Mouse (Mus musculus) lung, postnatal 25 days (tissue): Measurements from ENCODE around the gene Htt.
A peak's percentile ranks its signal among the peaks of the same experiment; 100 is the strongest.
"Not testable (repeated sequence)": the region's sequence is repeated elsewhere in the genome, so short reads cannot be mapped to it uniquely, and the experiment has no call there.

ENCODE experiments used
- DNase-seq: peaks from one replicate; pipeline ENCODE4 v3.0.0; 2022; ENCODE audit warnings: low spot score

Htt gene

GRCm38 (mm10) chr5:34761509-34761908 lies at the start of gene Htt:
Gene Htt (plus strand): TSS chr5:34761740.
- DNase-seq = peak; percentile 97

DNA sequence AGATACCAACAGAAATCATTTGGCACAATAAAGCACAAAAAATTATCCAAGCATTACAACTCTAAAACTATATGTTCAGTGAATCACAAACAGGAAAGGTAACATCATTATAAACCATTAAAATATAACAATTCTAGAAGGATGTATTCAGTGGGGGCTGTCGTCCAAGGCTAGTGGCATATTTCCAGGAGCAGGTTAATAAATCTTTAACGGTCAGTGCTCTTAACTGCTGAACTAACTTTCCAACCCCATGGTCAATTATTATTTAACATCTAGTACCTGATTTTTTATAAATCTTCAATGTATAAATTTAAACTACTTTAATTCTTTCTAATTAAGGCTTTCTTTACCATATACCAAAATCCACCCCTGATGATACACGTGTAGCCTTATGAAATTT lies 47.2 kb upstream of the Htt start:
- not testable (repeated sequence) for DNase-seq

- DNase-seq = no peak
Measured at GRCm38 (mm10) chr5:34714816-34715215, 46.7 kb upstream of the Htt start.

GRCm38 (mm10) chr5:34729141-34729540 lies 32.4 kb upstream of the Htt start:
- DNase-seq = no peak

- DNase-seq = no peak
Measured at GRCm38 (mm10) chr5:34730255-34730654, 31.3 kb upstream of the Htt start.

DNA sequence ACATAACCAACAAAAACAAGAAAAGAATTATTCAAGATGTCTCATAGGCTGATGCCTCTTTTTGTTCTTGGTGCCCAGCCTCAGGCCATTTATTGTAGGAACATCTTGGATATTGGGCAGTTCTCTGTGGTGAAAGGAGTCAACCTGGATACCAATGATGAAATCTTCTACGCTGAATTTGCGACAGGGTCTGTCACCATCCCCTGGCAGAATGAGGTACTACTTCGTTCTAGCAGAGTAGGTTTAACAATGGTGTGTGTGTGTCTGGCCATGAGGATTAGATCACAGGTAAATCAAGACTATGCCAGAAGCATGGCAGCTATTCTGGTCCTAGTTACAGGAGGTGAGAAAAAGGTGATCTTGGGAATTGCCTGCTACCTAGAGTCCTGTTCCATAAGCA lies 10.1 kb upstream of the Htt start:
- no peak for DNase-seq

DNA sequence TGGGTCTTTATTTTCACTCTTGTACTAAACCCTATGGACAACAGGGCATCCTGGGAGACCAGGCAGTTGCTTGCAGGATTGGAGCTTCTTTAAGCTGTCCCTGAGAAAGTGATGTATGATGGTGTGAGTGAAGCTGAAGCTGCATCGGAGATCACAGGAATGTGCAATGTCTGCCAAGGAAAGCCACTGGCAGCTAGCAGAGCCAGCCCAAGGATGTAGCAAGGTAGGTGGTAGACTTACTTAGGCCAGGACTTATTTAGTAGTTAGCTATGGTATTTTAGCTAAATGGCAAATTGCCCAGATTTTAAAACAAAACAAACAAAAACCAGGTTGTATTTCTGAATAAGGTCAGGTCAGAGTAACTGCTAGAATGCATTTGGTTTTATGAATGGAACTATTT lies 2.8 kb upstream of the Htt start:
- DNase-seq = no peak

DNA sequence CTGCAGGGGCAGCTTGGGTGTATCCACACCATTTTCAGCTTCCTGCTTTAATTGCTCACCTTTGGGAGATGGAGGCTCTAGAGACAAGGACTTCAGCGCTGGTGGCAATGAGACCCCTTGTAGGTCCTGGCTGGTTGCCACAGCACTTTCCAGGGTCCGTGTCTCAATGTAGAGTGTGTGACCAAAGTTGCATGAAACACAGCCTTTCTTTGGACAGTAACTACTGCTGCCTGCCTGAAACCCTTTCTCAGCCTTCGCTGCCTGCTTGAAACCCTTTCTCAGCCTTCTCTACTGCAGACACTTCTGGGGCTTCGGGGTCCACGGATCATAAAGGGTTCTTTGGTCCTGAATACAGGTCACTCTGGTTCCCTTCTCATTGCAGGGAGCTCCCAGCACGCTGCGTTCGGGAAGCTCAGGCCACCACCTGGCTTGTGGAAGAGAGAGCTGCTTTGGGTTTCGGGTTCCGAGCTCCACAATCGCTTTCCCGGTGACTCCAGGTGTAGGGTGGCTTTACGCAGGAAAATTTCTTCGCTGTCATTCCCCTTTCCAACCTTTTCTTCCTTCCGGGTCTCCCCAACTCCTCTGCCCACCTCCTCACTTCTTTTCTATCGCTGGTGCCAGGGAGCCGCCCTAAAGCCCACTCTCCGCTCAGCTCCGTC lies 561 bp upstream of the Htt start:
- peak; percentile 2 for DNase-seq

GRCm38 (mm10) chr5:34761934-34762611 lies 533 bp downstream of the Htt start:
- DNase-seq = peak; percentile 5

DNA sequence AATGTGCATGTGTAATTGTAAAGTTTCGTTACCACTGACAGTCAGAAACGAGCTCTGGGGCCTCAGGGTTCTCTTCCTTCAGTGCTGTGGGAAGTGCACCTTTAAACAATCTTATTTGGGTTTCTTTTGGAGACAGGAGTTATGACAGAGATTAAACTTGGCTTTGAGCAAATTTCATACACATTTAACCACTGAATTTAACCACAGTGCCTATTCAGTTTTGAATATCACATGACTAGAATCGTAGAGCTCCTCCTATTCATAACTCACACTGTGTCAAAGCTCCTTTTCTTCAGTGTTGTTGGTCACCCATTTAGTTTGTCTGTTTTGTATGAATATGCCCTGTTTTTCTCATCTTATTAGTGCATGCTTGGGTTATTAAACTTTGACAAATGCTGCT lies 10.3 kb downstream of the Htt start:
- DNase-seq = no peak

DNA sequence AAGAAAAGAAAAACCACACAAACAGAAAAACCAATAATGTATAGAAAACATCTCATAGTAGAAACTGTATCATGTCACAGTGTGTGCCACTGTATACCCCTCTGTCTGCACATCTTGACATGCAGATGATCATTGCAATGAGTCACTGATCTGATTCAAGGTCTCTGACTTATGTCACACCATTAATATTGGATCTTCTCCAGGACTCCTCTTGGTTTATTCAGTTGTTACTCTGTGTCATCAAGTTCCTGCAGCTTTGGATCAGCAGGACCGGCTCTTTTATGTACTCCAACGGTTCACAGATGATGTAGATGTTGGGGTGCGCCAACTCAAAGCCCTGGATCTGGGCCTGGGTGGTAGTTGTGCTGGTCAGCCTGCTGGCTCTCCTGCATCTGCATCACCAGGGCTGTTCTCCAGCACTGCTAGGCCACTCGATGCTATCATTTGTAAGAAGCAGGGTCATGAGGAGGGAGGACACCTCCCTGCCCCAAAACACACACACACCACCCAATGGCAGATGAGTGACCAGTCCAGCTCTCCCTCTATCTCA lies 11.2 kb downstream of the Htt start:
- DNase-seq = no peak

DNA sequence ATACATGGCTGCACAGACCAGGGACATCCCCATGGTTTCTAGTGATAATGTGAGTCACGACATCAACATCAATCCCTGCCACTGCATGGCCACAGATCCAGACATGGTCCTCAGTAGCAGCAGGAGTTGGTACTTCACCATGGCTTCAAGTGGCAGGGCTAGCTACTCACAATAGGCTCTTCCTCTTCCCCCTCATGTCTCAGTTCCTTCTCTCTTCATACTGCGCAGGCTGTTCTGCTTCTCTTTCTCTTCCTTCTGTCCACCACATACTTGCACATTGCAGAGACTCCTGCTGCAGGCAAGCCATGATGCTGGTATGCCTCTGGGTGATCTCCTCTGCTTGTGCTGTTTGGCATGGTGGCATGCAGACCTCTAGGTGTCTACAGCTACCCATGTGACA lies 11.9 kb downstream of the Htt start:
- DNase-seq = no peak

- no peak for DNase-seq
Measured at GRCm38 (mm10) chr5:34785027-34785426, 23.5 kb downstream of the Htt start.

DNA sequence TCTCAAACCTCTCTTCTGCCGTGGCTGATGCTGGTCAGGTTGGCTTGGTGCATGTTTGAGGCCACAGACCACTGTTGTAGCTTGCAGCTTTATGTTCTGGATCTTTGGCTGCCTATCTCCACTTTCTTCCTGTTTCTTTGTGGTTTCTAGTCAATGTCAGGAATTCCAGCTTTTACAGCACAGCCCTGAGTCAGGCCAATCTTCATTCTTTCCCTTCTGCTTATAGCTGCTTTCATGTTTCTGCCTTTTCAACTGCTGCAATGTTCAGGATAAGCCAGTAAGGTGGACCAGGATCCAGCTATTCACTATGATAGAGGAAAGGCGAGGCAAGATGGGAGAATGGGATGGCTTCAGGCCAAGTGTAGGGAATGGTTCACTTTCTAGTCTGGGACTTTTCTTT lies 29.6 kb downstream of the Htt start:
- no peak for DNase-seq

DNA sequence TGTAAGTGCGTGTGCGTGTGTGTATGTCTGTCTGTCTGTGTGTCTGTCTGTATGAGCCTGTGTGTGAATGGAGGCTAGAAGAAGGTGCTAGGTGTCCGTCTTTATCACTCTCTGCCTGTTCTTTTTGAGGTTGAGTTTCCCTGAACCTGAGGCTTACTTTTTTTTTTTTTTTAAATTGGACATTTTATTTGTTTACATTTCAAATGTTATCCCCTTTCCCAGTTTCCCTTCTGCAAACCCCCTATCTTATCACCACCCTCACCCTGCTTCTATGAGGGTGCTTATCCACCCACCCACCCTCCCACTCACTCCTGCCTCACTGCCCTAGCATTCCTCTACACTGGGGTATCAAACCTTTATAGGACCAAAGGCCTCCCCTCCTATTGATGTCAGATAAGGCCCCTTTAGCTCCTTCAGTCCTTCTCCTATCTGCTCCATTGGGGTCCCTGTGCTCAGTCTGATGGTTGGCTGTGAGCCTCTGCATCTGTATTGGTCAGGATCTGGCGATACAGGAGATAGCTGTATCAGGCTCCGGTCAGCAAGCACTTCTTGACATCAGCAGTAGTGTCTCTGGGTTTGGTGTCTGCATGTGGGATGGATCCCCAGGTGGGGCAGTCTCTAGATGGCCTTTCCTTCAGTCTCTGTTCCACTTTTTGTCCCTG lies 38.9 kb downstream of the Htt start:
- no peak for DNase-seq

DNA sequence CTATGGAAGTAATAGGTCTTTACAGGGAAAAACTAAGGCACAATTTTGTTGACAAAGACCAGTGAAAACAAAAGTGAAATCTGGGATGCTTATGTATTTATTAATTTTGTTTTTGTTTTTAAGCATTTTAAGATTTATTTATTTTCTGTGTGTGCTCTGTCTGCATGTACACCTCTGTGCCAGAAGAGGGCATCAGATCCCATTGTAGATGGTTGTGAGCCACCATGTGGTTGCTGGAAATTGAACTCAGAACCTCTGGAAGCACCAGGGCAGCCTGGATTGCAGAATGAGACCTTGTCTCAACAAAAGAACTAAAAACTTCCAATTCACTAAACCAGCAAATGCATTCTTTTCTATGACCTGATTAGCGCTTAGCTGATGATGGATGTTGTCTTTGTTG lies 44.5 kb downstream of the Htt start:
- DNase-seq = no peak

DNA sequence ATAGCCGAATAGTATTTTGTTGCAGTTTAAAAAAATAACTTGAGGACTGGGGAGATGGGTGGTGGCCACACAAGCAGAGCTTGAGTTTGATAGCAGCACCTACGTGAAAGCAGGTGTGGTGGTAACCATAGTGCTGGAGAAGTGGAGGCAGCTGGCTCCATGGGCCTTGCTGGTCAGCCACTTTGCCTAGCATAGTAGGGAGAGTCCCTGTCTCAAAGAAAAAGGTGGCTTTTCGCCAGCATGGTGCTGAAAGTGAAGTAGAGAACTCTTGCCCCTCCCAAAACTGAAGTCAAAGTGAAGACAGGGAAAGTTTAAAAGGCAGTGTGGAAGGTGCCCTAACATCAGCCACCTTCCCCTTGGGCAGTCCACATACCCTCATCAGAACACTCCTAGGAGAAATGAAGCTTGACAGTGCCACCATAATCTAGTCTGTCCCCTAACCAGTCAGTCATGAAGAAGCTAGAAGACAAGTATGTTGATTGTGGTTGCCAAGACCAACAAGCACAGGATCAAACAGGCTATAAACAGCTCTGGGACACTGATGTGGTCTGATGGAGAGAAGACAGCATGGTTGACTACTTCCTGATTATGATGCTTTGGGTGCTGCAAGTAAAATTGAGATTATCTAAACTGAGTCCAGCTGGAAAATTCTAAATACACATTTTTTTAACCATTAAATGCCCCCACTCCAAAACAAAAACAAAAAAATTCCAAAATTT lies 61.0 kb downstream of the Htt start:
- DNase-seq = no peak

GRCm38 (mm10) chr5:34854079-34854478 lies 92.5 kb downstream of the Htt start:
- DNase-seq = peak; percentile 26

- DNase-seq = no peak
Measured at GRCm38 (mm10) chr5:34865367-34865766, 103.8 kb downstream of the Htt start.

- DNase-seq = not testable (repeated sequence)
Measured at GRCm38 (mm10) chr5:34880307-34880706, 118.8 kb downstream of the Htt start.

- DNase-seq = no peak
Measured at GRCm38 (mm10) chr5:34881023-34881422, 119.5 kb downstream of the Htt start.

DNA sequence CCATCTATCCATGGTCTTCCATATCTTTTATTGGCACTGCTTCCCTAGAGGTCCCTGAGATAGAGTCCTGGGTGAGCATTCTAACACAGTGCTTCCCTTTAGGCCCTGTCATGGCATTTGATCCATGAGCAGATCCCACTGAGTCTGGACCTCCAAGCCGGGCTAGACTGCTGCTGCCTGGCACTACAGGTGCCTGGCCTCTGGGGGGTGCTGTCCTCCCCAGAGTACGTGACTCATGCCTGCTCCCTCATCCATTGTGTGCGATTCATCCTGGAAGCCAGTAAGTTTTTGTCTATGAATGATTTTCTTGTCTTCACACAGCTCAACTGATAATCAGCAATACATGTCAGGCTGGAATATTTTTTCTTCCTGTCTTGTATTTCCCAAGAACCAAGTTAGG lies 123.7 kb downstream of the Htt start:
- no peak for DNase-seq
